Mouse (Mus musculus): ENCODE measurements at regions not wholly inside any gene's neighbourhood (a gene's known extent, or its start where the extent isn't known, plus 50 kb on each side); places are given as distances from the start of the nearest gene placed in this dataset.

DNA sequence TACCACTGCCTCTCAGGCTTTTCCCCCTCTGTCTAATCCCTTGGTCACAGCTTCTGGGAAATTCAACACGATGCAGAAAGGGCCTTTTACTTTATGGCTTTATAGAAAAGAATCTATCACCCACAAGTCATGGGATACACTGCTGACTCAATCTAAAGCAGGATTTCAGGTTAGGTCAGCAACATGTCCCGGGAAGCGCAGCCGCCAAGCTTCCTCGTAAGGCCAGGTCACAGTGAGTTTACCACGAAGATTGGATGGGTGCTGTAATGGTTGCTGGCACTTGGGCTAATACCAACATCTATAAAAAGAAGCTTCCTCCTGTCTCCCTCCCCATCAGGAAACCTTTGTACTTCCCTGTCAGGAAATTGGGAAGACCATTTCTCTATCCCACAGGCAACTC lies 70.0 kb upstream of the Gm9747 start:
- no peak for DNase-seq (ENCODE audit: low spot score in 2 of 2)

DNA sequence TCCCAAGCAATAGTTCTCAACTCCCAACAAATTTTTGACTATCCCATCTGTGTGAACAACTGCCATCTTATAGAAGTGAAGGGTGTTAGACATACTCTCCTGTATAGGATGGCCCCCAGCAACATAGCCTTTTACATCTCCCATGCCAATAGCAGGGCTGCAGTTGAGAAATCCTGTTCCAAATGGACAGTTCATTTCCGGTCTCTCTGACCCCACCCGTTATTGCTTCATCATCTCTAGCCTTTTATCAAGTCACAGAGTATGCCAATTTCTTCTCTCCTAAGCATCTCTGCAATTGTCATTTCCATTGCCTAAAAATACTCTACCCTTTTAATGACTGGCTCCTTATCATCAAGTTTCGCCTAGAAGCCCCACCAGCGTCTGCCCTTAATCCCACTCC lies 64.8 kb upstream of the Gm9747 start:
- DNase-seq (ENCODE audit: low spot score in 2 of 2) = no peak

- DNase-seq (ENCODE audit: low spot score in 2 of 2) = no peak
Observed at GRCm38 (mm10) chr1:82168949-82169348, 64.0 kb upstream of the Gm9747 start.

DNA sequence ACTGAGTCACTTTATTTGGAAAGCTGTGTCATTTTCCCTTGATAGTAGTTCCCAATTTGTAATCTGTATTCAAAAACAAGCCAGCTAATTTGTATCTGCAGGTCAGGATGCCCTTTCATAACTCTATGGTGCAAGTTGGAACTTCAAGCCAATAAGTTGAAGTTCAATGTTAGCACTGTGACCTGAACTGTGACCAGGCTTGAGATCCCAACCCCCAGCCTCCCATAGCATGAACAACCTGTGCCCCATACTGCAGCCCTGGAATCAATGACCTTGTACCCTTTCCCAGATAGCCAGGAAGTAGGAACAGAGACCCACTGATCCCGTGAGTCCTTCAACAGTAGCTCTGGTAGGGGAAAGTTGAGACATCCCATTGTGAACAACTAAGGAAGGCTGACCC lies 52.5 kb upstream of the Gm9747 start:
- DNase-seq (ENCODE audit: low spot score in 2 of 2) = no peak
